Mouse (Mus musculus): ENCODE data around the gene Lcmt2. TPM values are rescaled to one million over a fixed set of nuclear protein-coding genes. Genes with fewer than 3 reads are reported as not detected.

Lcmt2 gene
- polyA plus RNA-seq, 1 experiment from 2014 or later = 20.3 TPM

- H3K4me3 ChIP-seq (ENCODE audit: low read depth, low read length) = no peak overlapping the region
- H3K4me2 ChIP-seq (ENCODE audit: low read length) = peak overlapping the region; percentile 83
- H3K27me3 ChIP-seq (ENCODE audit: control insufficient read depth, insufficient read depth, low read depth, low read length) = no peaks in the 10 kb centered on the region
- ATAC-seq = no peak
- H3K9ac ChIP-seq (ENCODE audit: low read depth, low read length) = peak overlapping the region; percentile 37
- peaks cover 28% of the 10 kb centered on the region for H3K4me1 ChIP-seq (ENCODE audit: control insufficient read depth, insufficient read depth, low read length)
- WGBS = 67% methylated on average over 4 of the region's 4 CpGs
- peaks cover 8% of the 10 kb centered on the region for H3K36me3 ChIP-seq (ENCODE audit: control insufficient read depth, insufficient read depth, low read length)
- no peaks in the 10 kb centered on the region for H3K9me3 ChIP-seq (replicated peaks; ENCODE audit: control insufficient read depth, low read length, poor library complexity, severe bottlenecking)
- no peak overlapping the region for H3K27ac ChIP-seq (ENCODE audit: low read length)
Observed at GRCm38 (mm10) chr2:121169173-121169572, 28.7 kb upstream of the Lcmt2 start.

DNA sequence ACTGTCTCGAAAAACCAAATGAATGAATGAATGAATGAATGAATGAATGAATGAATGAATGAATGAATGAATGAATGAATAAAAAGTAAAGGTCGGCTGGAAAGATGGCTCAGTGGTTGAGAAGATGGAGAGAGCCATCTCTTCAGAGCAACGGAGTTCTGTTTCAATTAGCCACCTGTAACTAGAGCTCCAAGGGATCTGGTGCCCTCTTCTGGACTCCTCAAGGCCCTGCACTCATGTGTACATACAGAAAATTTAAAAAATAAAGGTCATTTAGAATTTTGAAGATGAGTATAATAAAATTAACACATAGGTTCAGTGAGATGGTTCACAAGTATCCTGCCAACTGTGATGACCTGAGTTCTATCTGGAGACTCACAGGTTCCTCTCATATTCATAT is 12.6 kb upstream of the Lcmt2 start:
- WGBS = 92% methylated on average over 3 of the region's 3 CpGs
- Histone ChIP-seq H3K9ac (ENCODE audit: low read depth, low read length) (no peak overlapping the region), H3K9me3 (replicated peaks; ENCODE audit: control insufficient read depth, low read length, poor library complexity, severe bottlenecking) (no peaks in the 10 kb centered on the region), H3K27me3 (ENCODE audit: control insufficient read depth, insufficient read depth, low read depth, low read length) (no peaks in the 10 kb centered on the region), H3K4me1 (ENCODE audit: control insufficient read depth, insufficient read depth, low read length) (no peaks in the 10 kb centered on the region), H3K36me3 (ENCODE audit: control insufficient read depth, insufficient read depth, low read length) (peaks cover 11% of the 10 kb centered on the region), H3K4me2 (ENCODE audit: low read length) (no peak overlapping the region), H3K27ac (ENCODE audit: low read length) (no peak overlapping the region), H3K4me3 (ENCODE audit: low read depth, low read length) (no peak overlapping the region)
- ATAC-seq = no peak

DNA sequence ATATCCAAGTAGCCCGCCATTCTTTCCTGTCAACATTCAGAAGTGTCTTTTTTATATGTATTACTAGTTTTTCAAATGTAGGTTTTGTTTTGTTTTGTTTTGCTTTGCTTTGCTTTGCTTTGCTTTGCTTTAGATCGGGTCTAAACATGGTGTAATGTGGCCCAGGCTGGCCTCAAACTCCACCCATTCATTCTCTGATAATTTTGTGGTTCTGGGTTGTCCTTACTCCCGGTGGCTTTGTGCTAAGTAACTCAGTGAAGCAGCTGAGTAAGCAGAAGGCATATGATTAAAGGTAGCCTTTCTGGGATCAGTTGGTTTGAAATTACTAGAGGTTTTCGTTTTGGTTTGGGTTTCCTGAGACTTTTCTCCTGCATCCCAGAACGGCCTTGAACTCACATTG is 9.2 kb upstream of the Lcmt2 start:
- Histone ChIP-seq H3K36me3 (ENCODE audit: control insufficient read depth, insufficient read depth, low read length) (peaks cover 11% of the 10 kb centered on the region), H3K4me1 (ENCODE audit: control insufficient read depth, insufficient read depth, low read length) (no peaks in the 10 kb centered on the region), H3K9me3 (replicated peaks; ENCODE audit: control insufficient read depth, low read length, poor library complexity, severe bottlenecking) (no peaks in the 10 kb centered on the region), H3K9ac (ENCODE audit: low read depth, low read length) (no peak overlapping the region), H3K4me3 (ENCODE audit: low read depth, low read length) (no peak overlapping the region), H3K4me2 (ENCODE audit: low read length) (no peak overlapping the region), H3K27me3 (ENCODE audit: control insufficient read depth, insufficient read depth, low read depth, low read length) (no peaks in the 10 kb centered on the region), H3K27ac (ENCODE audit: low read length) (no peak overlapping the region)
- ATAC-seq = no peak
- WGBS = 95% methylated on average over 5 of the region's 5 CpGs

- Histone ChIP-seq H3K27ac (ENCODE audit: low read length) (no peak overlapping the region), H3K27me3 (ENCODE audit: control insufficient read depth, insufficient read depth, low read depth, low read length) (no peaks in the 10 kb centered on the region), H3K4me1 (ENCODE audit: control insufficient read depth, insufficient read depth, low read length) (peaks cover 25% of the 10 kb centered on the region), H3K9me3 (replicated peaks; ENCODE audit: control insufficient read depth, low read length, poor library complexity, severe bottlenecking) (no peaks in the 10 kb centered on the region), H3K36me3 (ENCODE audit: control insufficient read depth, insufficient read depth, low read length) (peaks cover 2% of the 10 kb centered on the region), H3K4me2 (ENCODE audit: low read length) (no peak overlapping the region), H3K4me3 (ENCODE audit: low read depth, low read length) (no peak overlapping the region), H3K9ac (ENCODE audit: low read depth, low read length) (no peak overlapping the region)
- no peak for ATAC-seq
- WGBS = 48% methylated on average over 2 of the region's 2 CpGs
Observed at GRCm38 (mm10) chr2:121142415-121142814, 2.0 kb upstream of the Lcmt2 start.

DNA sequence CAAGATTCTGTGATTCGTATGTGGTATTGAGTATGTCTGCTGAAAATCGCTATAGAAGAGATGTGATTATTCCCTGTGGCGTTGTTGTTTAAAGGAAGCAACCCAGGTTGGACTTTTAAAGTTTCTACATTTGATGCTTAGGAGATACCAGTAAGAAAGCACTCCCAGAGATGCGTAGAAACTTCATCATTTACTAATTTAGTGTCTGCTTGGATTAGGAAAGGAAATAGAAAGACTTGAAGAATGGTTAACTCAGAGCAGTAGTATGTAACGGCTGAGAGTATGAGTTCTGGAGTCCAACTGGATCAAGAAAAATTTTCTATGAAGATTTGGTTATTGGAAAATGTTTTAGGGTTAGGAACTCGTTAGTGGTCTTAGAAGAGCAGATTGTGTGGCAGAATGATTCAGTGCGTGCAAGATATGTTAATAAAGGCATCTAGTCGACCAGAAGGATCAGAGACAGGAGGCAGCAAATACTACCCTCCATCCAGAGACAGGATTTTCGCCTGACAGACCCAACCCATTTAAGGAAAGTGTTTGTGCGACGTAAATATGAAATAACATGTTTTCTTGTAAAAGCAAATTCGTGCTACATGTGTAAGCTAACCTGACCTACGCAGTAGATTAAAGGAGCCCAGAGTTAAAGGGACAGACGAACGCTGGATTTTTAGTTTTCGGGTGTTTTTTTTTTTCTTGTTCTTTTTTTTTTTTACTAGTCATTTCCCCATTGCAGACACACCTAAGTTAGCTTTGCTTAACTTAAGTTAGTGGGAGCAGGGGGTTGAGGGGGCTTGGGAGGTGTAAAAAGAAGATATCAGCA is 973 bp upstream of the Lcmt2 start:
- H3K4me3 ChIP-seq (ENCODE audit: low read depth, low read length) = peak overlapping the region; percentile 83
- H3K4me1 ChIP-seq (ENCODE audit: control insufficient read depth, insufficient read depth, low read length) = peaks cover 28% of the 10 kb centered on the region
- no peaks in the 10 kb centered on the region for H3K27me3 ChIP-seq (ENCODE audit: control insufficient read depth, insufficient read depth, low read depth, low read length)
- peaks cover 2% of the 10 kb centered on the region for H3K36me3 ChIP-seq (ENCODE audit: control insufficient read depth, insufficient read depth, low read length)
- WGBS = 70% methylated on average over 16 of the region's 16 CpGs
- H3K4me2 ChIP-seq (ENCODE audit: low read length) = peak overlapping the region; percentile 92
- peak overlapping the region; percentile 98 for H3K27ac ChIP-seq (ENCODE audit: low read length)
- peak overlapping the region; percentile 97 for H3K9ac ChIP-seq (ENCODE audit: low read depth, low read length)
- no peaks in the 10 kb centered on the region for H3K9me3 ChIP-seq (replicated peaks; ENCODE audit: control insufficient read depth, low read length, poor library complexity, severe bottlenecking)
- ATAC-seq = no peak

- Histone ChIP-seq H3K4me2 (ENCODE audit: low read length) (peak overlapping the region; percentile 92), H3K27ac (ENCODE audit: low read length) (peak overlapping the region; percentile 98), H3K4me1 (ENCODE audit: control insufficient read depth, insufficient read depth, low read length) (peaks cover 28% of the 10 kb centered on the region), H3K36me3 (ENCODE audit: control insufficient read depth, insufficient read depth, low read length) (no peaks in the 10 kb centered on the region; the same call in 1 of the 2 replicates), H3K27me3 (ENCODE audit: control insufficient read depth, insufficient read depth, low read depth, low read length) (no peaks in the 10 kb centered on the region), H3K9ac (ENCODE audit: low read depth, low read length) (peak overlapping the region; percentile 97), H3K4me3 (ENCODE audit: low read depth, low read length) (peak overlapping the region; percentile 83), H3K9me3 (replicated peaks; ENCODE audit: control insufficient read depth, low read length, poor library complexity, severe bottlenecking) (no peaks in the 10 kb centered on the region)
- 39% methylated on average over 29 of the region's 29 CpGs for WGBS
- ATAC-seq = no peak; the same call in 1 of the 2 replicates
Observed at GRCm38 (mm10) chr2:121139266-121140017, 1.0 kb downstream of the Lcmt2 start.

- Histone ChIP-seq H3K27me3 (ENCODE audit: control insufficient read depth, insufficient read depth, low read depth, low read length) (no peaks in the 10 kb centered on the region), H3K4me2 (ENCODE audit: low read length) (no peak overlapping the region), H3K9ac (ENCODE audit: low read depth, low read length) (no peak overlapping the region), H3K36me3 (ENCODE audit: control insufficient read depth, insufficient read depth, low read length) (no peaks in the 10 kb centered on the region), H3K4me3 (ENCODE audit: low read depth, low read length) (no peak overlapping the region), H3K4me1 (ENCODE audit: control insufficient read depth, insufficient read depth, low read length) (peaks cover 28% of the 10 kb centered on the region), H3K9me3 (replicated peaks; ENCODE audit: control insufficient read depth, low read length, poor library complexity, severe bottlenecking) (no peaks in the 10 kb centered on the region), H3K27ac (ENCODE audit: low read length) (no peak overlapping the region)
- no peak for ATAC-seq
- WGBS = 97% methylated on average over 4 of the region's 4 CpGs
Observed at GRCm38 (mm10) chr2:121137371-121137770, 3.1 kb downstream of the Lcmt2 start.

DNA sequence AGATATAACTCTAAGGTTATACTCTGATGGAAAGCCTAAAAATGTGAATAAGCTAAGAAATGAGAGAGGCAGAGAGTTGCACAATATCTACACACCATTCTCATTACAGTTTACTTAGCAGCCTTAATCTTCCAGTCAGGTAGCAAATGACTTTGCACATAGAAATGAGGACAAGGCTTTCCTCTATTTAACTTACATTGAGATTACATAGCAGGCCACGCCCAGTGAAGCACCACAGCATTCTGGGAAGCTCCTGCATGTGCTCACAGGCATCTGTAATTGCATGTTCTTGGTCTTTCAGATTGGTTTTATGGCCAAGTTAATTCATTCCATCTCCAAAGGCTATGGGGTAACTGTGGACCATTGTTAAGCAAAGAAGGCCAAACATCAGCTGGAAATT is 7.6 kb downstream of the Lcmt2 start:
- no peak overlapping the region for H3K9ac ChIP-seq (ENCODE audit: low read depth, low read length)
- H3K4me2 ChIP-seq (ENCODE audit: low read length) = no peak overlapping the region
- H3K4me1 ChIP-seq (ENCODE audit: control insufficient read depth, insufficient read depth, low read length) = peaks cover 6% of the 10 kb centered on the region
- 64% methylated on average over 1 of the region's 1 CpGs for WGBS
- H3K9me3 ChIP-seq (replicated peaks; ENCODE audit: control insufficient read depth, low read length, poor library complexity, severe bottlenecking) = no peaks in the 10 kb centered on the region
- ATAC-seq = no peak
- H3K27me3 ChIP-seq (ENCODE audit: control insufficient read depth, insufficient read depth, low read depth, low read length) = no peaks in the 10 kb centered on the region
- H3K27ac ChIP-seq (ENCODE audit: low read length) = no peak overlapping the region
- no peaks in the 10 kb centered on the region for H3K36me3 ChIP-seq (ENCODE audit: control insufficient read depth, insufficient read depth, low read length)
- no peak overlapping the region for H3K4me3 ChIP-seq (ENCODE audit: low read depth, low read length)

All from midbrain, embryonic 16.5 days (tissue).